Mouse (Mus musculus): ENCODE measurements around the gene Tmem69.

Gene Tmem69

DNA sequence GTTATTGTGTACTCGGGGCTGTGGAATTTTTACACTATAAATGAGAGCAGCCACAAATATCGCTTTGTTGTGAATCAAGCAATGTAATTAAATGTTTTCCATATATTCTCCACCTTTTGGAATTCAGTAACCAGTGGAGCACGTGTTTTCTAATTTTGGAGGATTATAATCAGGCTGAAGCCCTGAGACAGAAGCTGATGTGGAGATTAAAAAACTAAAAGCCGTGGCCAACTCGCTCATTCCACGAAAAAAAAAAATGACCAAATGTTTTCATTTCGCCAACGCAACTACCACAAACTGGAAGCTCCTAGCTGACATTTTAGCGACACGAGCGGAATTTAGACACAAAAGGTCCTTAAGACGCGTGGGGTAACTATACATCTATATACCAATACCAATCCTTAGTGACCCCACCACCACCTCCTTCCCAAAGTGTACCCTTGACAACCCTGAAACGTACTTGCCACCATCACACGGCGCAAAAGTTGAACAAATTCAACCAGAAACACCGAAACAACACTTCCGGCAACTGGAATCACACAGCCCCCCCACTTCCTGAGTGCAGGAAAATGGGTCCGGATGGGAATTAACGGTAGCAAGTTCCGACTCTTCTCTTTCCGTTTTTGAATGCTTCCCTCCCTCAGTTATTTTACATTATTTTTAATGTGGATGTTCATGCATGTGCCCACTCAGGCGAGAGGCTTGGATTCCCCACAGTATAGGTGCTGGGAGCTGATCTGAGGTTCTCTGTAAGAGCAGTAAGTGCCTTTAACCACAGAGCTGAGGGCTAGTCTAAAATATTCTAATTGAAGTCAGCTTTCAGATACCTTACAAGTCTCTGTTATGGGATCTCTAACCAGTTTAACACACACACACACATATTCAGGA lies at the start of gene Tmem69:
Gene Tmem69, minus strand, starts transcription at position 524 of the 888 bp plus-strand sequence.
- peak; percentile 76 for DNase-seq (ENCODE audit: low read depth, low spot score)

DNA sequence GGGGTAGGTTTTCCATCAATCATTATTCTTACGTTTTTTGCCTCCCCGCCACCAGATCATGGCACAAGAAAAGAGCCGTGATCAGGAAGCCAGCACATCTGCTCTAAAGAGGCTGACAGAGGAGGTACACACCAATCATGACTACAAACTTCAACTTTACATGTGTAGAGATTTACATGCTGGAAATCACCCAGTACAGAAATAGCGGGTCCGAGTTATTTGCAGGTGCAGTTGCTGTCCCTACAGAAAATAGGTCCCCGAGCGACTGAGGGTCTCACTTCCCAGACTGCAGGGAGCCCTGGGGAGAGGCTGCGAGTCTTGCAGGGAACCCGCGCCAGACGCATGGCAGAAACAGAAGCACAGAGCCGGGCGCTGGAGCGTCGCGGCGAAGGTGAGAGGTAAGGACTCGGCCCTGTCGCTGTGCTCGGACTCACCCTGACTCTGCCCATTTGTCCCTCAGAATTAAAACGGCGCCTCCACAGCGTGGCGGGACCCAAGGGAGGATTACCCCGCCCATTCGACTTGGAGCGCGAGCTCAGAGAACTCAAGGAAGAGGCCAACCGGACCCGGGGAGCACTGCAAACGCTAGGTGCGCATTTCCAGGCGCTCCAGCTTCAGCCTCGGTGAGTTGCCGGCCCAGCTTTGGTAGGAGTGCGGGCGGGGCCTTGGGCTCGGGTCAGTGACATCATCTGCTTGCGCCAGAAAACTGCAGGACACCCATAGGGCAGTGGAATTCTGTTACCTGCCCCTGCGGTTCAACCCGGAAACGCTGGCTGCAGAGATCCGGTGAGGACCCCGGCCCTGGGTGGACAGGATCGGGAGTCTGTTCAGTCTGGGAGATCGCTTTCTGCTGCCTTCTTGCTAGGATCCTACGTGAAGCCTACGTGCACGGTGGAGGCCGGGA lies 41.5 kb upstream of the Tmem69 start:
- peak; percentile 91 for DNase-seq (ENCODE audit: low read depth, low spot score)

DNA sequence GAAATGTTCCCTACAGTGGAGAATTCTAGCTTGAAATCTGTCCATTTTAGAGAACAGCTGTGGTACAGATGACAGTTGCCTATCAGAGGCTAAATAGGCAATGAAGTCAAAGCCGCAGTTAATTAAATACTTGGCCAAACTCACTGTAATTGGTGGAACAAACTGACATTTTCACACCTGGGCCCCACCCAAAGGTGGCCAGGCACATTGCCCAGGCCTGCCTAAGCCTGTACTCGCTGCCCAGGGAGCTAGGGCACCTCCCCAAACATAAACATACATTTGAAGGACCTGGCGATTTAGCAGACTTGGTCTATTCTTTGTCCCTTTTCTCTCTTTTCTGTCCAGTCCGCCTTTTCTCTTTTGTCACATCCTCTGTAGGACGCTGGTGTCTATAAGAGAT lies 40.6 kb upstream of the Tmem69 start, which contains the start of gene Ccdc17:
Gene Ccdc17, plus strand, starts transcription at position 276 of the 400 bp plus-strand sequence.
- DNase-seq (ENCODE audit: low read depth, low spot score): no peak

DNA sequence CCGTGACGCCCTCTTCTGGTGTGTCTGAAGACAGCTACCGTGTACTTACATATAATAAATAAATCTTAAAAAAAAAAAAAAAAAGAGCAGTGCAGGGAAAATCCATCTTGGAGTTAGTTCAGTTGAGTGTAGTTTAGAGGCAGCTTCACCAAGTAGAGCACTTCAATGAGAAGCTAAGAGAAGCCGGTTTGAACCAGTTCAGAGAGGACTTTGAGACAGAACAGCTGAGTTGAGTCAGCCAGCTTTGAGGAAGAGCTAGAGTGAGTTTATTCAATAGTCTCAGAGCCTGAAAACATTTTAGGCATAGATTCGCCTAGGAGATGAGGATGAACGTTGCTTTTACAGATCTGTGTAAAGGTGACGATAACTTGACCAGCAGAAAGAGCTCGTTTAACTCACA lies 40.1 kb upstream of the Tmem69 start:
- no peak for DNase-seq (ENCODE audit: low read depth, low spot score)

DNA sequence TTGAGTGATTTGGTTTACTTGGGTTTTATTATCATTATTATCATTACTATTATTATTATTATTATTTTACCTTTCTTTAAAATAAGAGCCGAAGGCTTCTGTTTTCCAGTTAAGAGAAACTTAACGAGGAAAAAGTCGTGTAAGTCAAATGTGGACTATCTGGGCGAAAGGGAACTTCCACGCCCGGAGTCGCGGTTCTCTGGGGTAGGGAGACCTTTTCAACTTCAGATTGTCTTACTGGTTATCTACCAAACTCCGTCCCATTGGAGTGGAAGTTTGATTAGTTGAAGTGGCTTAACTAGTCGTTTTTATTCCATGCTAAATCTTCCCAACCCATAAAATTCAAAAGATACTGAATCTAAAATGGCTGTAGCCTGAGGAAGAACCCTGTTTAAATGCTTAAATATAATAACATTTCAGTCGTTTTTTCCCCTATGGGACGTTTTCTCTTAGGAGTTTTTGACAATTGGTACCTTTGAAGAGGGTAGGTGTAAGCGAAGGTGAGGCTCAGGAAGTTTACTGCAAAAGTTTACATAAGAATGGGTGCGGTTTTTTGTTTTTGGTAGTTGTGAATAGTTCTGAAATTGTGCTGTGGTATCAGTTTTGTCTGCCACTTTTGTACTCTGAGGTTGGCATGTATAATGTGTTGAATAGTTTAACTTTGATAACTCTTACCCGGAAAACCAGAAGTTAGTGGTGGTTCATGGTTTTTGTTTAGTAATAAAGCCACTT lies 2.6 kb upstream of the Tmem69 start:
- DNase-seq (ENCODE audit: low read depth, low spot score): no peak

DNA sequence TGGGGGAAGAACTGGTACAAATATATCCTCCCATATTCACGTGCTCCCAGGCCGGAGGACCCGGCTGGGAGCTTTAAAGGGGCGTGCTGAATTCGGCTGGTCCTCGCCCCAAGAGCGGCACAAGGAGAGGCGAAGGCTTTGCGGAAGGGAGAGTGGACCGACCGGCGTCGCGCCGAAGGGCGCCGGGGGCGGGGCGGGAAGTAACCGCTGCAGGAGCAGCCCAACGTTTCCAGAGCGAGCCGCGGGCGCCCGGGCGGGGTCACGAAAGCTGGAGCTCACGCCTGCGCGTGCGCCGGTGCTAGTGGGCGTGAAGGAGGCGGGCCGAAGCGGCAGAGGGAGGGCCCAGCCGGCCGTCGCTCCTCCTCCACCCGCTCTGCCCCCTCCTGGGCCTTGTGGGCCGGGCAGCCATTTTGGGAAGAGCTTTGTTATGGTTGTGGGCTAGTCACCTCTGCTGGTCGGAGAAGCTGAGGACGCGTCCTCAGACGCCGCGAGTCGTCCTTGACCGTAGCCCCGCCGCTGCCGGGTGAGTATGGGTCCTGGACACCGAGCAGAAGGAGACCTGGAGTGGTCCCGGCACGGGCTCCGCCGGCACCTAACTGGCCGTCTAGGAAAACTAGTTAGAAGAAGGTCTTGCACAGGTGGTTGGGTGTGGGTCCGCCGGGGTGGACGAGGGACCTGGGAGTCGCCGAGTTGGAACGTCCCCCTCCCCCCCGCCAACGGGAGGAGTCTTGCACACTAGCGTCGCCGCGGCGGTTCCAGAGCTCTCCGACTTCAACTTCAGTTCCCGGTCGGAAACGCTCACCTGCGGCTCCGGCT lies 1.8 kb upstream of the Tmem69 start, which contains the start of gene Gpbp1l1:
Gene Gpbp1l1, plus strand, starts transcription at position 353 of the 816 bp plus-strand sequence.
- DNase-seq (ENCODE audit: low read depth, low spot score): peak; percentile 95

DNA sequence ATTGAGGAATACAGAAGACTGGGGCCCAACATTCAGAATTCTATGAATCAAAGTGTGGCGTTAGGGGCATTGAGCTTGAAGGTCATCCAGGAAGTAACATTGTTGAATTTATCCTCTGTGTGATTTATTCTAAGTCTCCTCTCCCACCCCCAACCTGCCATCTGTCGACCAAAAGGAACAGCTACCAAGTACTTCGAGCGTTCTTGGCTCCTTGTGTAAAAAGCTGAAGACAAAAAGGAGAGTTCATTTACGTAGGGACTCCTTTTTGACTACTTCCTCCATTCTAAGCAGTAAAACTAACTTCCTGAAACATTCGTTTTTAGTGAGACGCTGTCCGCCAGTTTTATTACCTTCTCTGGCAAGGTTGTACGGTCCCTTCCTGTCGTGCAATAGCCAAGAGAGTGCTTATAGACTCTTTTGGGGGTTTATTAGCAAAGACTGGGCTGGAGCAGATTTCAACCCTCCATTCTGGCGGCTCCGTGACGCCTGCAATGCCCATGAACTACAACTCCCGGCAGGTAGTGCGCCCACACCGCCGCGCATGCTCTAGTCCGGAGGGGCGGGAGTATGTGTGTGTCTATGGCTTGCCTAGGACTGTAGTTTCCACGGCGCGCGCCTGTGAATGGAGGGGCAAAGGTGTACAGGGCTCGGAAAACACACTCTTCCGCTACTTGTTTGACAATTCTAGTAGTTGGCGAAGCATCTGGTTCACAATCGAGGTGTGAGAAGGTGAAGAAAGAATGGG lies 997 bp upstream of the Tmem69 start:
- DNase-seq (ENCODE audit: low read depth, low spot score): peak; percentile 86

DNA sequence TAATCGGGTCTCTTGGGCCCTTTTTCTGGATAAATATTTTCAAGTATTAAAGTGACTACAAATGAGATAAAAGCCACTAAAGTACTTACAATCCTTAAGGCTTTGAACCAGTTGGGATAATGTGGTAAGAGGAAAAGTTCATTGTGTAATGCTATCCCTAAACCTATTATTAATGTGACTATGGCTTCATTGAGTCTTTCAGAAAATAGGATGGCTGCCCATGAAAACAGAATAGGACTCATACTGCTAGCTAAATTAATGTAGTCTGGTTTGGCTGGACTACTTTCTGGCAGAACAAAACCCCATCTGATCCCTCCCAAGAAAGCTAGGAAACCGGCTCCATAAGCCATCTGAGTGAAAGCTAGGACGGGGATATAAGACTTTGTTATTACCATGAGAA lies 2.7 kb downstream of the Tmem69 start:
- no peak for DNase-seq (ENCODE audit: low read depth, low spot score)

DNA sequence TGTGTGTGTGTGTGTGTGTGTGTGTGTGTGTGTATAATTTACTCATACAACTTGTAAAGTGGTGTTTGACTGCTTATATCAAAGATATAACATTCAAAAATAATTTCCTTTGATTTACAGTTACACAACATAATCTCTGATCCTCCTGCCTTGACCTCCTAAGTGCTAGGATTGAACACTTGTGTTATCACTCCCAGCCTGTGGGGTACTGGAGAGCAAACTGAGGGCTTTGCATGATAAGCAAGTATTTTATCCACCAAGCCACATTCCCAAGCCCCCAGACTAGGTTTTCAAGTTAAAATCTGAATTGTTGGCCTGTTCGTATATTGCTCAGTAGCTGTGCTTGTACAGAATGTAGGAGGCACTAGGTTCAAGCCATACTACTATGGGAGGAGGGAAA lies 5.3 kb downstream of the Tmem69 start:
- DNase-seq (ENCODE audit: low read depth, low spot score): no peak

DNA sequence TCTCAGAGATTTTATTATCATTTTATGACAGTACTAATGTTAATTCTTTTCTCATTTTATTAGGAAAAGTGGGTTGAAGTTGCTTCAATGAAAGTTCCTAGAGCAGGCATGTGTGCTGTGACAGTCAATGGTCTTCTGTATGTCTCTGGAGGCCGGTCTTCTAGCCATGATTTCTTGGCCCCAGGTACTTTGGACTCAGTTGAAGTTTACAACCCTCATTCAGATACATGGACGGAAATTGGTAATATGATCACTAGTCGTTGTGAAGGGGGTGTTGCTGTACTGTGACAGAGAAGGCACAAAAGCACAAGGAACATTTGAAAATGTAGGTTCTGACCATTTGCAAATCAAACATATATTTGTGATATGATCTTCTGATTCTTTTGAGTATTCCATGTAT lies 18.0 kb downstream of the Tmem69 start:
- no peak for DNase-seq (ENCODE audit: low read depth, low spot score)

DNA sequence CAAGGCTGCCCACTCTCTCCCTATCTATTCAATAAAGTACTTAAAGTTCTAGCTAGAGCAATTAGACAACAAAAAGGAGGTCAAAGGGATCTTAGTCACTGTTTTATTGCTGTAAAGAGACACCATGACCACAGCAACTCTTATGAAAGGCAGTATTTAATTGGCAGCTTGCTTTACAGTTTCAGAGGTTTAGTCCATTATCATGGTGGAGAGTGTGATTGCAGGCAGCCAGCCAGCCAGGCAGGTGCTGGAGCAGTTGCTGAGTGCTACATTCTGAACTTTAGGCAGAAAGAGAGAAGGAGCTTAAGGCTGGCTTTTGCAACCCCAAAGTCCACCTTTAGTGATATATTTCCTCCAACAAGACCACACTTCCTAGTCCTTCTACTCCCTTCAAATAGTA lies 19.4 kb downstream of the Tmem69 start:
- no peak for DNase-seq (ENCODE audit: low read depth, low spot score)

DNA sequence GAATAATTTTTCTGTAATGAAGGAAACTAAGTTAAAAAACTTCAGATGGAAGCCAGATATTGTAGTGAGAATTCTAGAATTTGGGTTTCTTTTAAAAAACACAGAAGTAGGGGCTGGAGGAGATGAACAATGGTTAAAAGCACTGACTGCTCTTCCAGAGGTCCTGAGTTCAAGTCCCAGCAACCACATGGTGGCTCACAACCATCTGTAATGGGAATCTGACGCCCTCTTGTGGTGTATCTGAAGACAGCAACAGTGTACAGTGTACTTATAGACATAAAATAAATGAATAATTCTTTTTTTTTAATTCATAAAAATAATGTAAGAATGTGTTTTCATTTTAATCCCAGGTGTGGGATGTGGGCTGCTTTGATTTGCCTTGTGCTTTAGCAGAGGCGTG lies 24.6 kb downstream of the Tmem69 start:
- DNase-seq (ENCODE audit: low read depth, low spot score): no peak

DNA sequence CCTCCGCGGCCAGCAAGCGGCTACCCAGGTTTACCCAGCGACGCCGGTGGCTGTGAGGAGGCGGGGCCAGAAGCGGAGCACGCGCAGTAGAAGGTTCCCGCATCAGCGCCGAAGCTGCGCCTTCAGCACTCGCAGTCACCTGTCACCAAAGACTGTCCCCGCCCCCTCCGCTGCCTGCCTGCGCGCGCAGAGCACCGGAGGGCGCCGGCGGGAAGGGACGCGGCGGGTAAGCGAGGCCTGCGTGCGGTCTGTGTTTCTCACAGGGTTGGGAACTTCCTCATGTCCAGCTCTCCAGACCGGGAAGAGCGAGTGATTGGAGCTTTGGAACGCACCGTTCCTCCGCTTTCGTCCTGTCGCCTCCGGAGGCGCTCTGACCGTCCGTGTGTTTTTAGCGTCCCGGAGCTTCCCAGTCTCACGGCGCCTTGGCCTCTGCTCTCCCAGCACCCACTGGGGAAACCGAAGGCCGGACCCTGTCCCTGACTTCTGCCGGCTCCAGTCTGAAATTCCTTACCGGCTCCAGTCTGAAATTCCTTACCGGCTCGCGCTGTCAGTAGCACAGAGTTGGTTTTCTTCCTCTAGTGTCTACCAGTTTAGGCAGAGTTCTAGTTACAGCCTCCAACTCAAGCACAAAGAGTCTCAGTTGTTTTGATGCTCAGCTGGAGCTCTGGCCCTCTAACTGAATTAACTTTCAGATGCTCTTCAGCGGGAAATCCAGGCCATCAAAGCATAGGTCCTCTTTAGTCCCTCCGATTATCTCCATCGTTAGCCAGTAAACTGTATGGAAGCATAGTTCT lies 48.1 kb downstream of the Tmem69 start, which contains the start of gene Ipp:
Gene Ipp, plus strand, starts transcription at position 125 of the 794 bp plus-strand sequence.
- peak; percentile 94 for DNase-seq (ENCODE audit: low read depth, low spot score)

DNA sequence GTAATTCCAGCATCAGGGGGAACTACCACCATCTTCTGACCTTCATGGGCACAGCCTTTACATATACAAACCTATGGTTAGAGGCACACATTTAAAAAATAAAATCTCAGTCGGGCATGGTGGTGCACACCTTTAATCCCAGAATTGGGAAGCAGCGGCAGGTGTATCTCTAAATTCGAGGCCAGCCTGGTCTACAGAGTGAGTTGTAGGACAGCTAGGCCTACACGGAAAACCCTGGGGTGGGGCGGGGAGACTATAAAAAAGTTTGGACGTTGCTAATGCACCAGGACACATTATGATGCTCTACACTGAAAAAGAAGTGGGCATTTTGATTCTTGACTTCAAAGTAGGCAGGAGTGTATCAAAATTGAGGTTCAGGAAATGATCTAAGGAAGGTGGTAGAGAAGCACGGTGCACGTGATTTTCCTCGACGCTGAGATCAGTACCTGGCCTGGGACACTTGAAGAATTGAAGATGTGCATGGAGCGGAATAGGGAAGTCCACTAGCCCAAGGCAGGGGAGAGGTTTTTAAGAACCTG lies 48.8 kb downstream of the Tmem69 start:
- DNase-seq (ENCODE audit: low read depth, low spot score): no peak

Measured in forelimb bud, embryonic 11.5 days (tissue).